Mouse (Mus musculus): ENCODE results near the gene Ece1.

DNA sequence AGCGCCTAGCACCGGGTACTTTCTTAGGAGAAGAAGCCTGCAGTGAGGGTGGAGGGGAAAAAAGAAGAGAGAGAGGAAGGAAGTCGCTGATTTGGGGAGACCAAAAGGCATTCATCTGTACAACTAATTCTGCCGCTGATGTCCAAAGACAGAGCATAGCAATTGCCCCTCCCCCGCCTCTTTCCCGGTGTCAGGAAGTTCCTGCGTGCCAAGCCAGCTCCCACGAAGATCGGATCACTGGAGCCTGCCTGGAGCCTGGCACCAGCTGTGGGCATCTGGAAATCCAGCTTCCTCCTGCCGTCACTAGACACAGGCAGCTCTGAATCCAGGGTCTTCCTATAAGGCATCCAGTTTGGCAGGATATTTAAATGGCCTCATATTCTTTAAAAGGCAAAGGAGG lies 122.2 kb downstream of the Ece1 start:
- TF ChIP-seq CTCF (conservative IDR thresholded peaks at IDR 0.05; ENCODE audit: insufficient read depth, insufficient read length, low read depth, low read length) (no peak), POLR2A (IDR thresholded peaks at IDR 0.05; ENCODE audit: low read depth, low read length) (no peak)
